Mouse (Mus musculus): ENCODE measurements at regions not wholly inside any gene's neighbourhood (a gene's known extent, or its start where the extent isn't known, plus 50 kb on each side); places are given as distances from the start of the nearest gene placed in this dataset.
A peak's percentile ranks its signal among the peaks of the same experiment; 100 is the strongest.

GRCm38 (mm10) chr17:45809728-45810127 is 76.1 kb upstream of the 1600014C23Rik start:
- DNase-seq (ENCODE audit: low spot score in 2 of 2): no peak
- intact Hi-C loops (cut with DNase I): loop anchor here (5.0 kb wide), 2 partner anchors 62 to 223 kb away; partner anchors contain the start of gene Vegfa

- no peak for DNase-seq (ENCODE audit: low spot score in 2 of 2)
- intact Hi-C loops (cut with DNase I): loop anchor here (5.0 kb wide), 2 partner anchors 61 to 224 kb away; partner anchors contain the start of gene Vegfa
Measured at GRCm38 (mm10) chr17:45808374-45808773, 74.7 kb upstream of the 1600014C23Rik start.

- DNase-seq (ENCODE audit: low spot score in 2 of 2): peak; percentile 30 to 35
- intact Hi-C loops (cut with DNase I): loop anchor here (5.0 kb wide), 2 partner anchors 60 to 225 kb away; partner anchors contain the start of gene Vegfa
Measured at GRCm38 (mm10) chr17:45807452-45807851, 73.8 kb upstream of the 1600014C23Rik start.

GRCm38 (mm10) chr17:45806831-45807230 is 73.2 kb upstream of the 1600014C23Rik start:
- no peak for DNase-seq (ENCODE audit: low spot score in 2 of 2)
- intact Hi-C loops (cut with DNase I): loop anchor here (5.0 kb wide), 2 partner anchors 60 to 225 kb away; partner anchors contain the start of gene Vegfa

GRCm38 (mm10) chr17:45806430-45806829 is 72.8 kb upstream of the 1600014C23Rik start:
- DNase-seq (ENCODE audit: low spot score in 2 of 2): no peak
- intact Hi-C loops (cut with DNase I): loop anchor here (5.0 kb wide), 2 partner anchors 59 to 226 kb away; partner anchors contain the start of gene Vegfa

- DNase-seq (ENCODE audit: low spot score in 2 of 2): no peak
- intact Hi-C loops (cut with DNase I): loop anchor here (5.0 kb wide), 2 partner anchors 58 to 227 kb away; partner anchors contain the start of gene Vegfa
Measured at GRCm38 (mm10) chr17:45805471-45806082, 71.9 kb upstream of the 1600014C23Rik start.

GRCm38 (mm10) chr17:45803331-45803730 is 69.7 kb upstream of the 1600014C23Rik start:
- intact Hi-C loops (cut with DNase I): no loop called here
- no peak for DNase-seq (ENCODE audit: low spot score in 2 of 2)

- intact Hi-C loops (cut with DNase I): no loop called here
- DNase-seq (ENCODE audit: low spot score in 2 of 2): no peak
Measured at GRCm38 (mm10) chr17:45802439-45802838, 68.8 kb upstream of the 1600014C23Rik start.

- intact Hi-C loops (cut with DNase I): no loop called here
Measured at GRCm38 (mm10) chr17:45799725-45800124, 66.1 kb upstream of the 1600014C23Rik start.

GRCm38 (mm10) chr17:45798996-45799395 is 65.4 kb upstream of the 1600014C23Rik start:
- DNase-seq (ENCODE audit: low spot score in 2 of 2): peak; percentile 27 to 32

More at GRCm38 (mm10) chr17:45799725-45800124, 66.1 kb upstream of the 1600014C23Rik start:
- DNase-seq (ENCODE audit: low spot score in 2 of 2): no peak

GRCm38 (mm10) chr17:45798456-45798855 is 64.8 kb upstream of the 1600014C23Rik start:
- intact Hi-C loops (cut with DNase I): no loop called here
- no peak for DNase-seq (ENCODE audit: low spot score in 2 of 2)

More at GRCm38 (mm10) chr17:45798996-45799395, 65.4 kb upstream of the 1600014C23Rik start:
- intact Hi-C loops (cut with DNase I): no loop called here

GRCm38 (mm10) chr17:45797121-45797520 is 63.5 kb upstream of the 1600014C23Rik start:
- no peak for DNase-seq (ENCODE audit: low spot score in 2 of 2)
- intact Hi-C loops (cut with DNase I): no loop called here

- intact Hi-C loops (cut with DNase I): no loop called here
- DNase-seq (ENCODE audit: low spot score in 2 of 2): no peak
Measured at GRCm38 (mm10) chr17:45794926-45795325, 61.3 kb upstream of the 1600014C23Rik start.

- intact Hi-C loops (cut with DNase I): no loop called here
- no peak for DNase-seq (ENCODE audit: low spot score in 2 of 2)
Measured at GRCm38 (mm10) chr17:45790959-45791520, 57.4 kb upstream of the 1600014C23Rik start.

- DNase-seq (ENCODE audit: low spot score in 2 of 2): no peak
- intact Hi-C loops (cut with DNase I): no loop called here
Measured at GRCm38 (mm10) chr17:45789777-45790176, 56.1 kb upstream of the 1600014C23Rik start.

- no peak for DNase-seq (ENCODE audit: low spot score in 2 of 2)
- intact Hi-C loops (cut with DNase I): no loop called here
Measured at GRCm38 (mm10) chr17:45784905-45785304, 51.3 kb upstream of the 1600014C23Rik start.

- no peak for DNase-seq (ENCODE audit: low spot score in 2 of 2)
- intact Hi-C loops (cut with DNase I): no loop called here
Measured at GRCm38 (mm10) chr17:45784496-45784895, 50.9 kb upstream of the 1600014C23Rik start.
